In genomic region chr19:30114919-30115441, GRCm38 (mm10) we compare ENCODE assay signal across 10 mouse cellular contexts.
DNase-seq lines count a peak whose midpoint lies in the region; ATAC-seq lines count a peak whose summit lies in the region.
"Had no signal": no experiment of that assay in that cellular context is flagged by ENCODE, and none has a peak within 500 bp of the region (broad histone marks: within the 10 kb centered on the region; RNA-seq: fewer than 3 reads in every experiment).

No protein-coding gene starts in this region.

- no peak overlapping the region for H3K9ac ChIP-seq in forebrain, embryonic 15.5 days (replicated peaks)
- no peak overlapping the region for H3K9ac ChIP-seq in intestine, embryonic 14.5 days (ENCODE audit: low read length)
- no peak overlapping the region for H3K9ac ChIP-seq in stomach, embryonic 14.5 days (replicated peaks; ENCODE audit: low read depth, low read length)
- H3K9ac ChIP-seq: liver, embryonic 14.5 days had no signal

- no peaks in the 10 kb centered on the region for H3K9me3 ChIP-seq in forebrain, embryonic 15.5 days
- H3K9me3 ChIP-seq in intestine, embryonic 14.5 days (ENCODE audit: control insufficient read depth, low read length) = no peaks in the 10 kb centered on the region
- H3K9me3 ChIP-seq in stomach, embryonic 14.5 days (ENCODE audit: control insufficient read depth, low read depth, low read length) = no peaks in the 10 kb centered on the region

- H3K4me1 ChIP-seq in forebrain, embryonic 15.5 days = peaks cover 37% of the 10 kb centered on the region
- H3K4me1 ChIP-seq in intestine, embryonic 14.5 days (replicated peaks; ENCODE audit: control insufficient read depth, insufficient read depth, low read length) = peaks cover 5% of the 10 kb centered on the region
- 0 out of 2 replicates have a peak, but pooled peaks cover 2% of the 10 kb centered on the region for H3K4me1 ChIP-seq in stomach, embryonic 14.5 days (ENCODE audit: control insufficient read depth, insufficient read depth, low read length)

- H3K27me3 ChIP-seq in forebrain, embryonic 15.5 days = no peaks in the 10 kb centered on the region
- H3K27me3 ChIP-seq in intestine, embryonic 14.5 days (replicated peaks; ENCODE audit: control insufficient read depth, insufficient read depth, low read length) = no peaks in the 10 kb centered on the region
- H3K27me3 ChIP-seq in stomach, embryonic 14.5 days (ENCODE audit: control insufficient read depth, insufficient read depth, low read length) = no peaks in the 10 kb centered on the region

- H3K36me3 ChIP-seq in forebrain, embryonic 15.5 days = no peaks in the 10 kb centered on the region
- H3K36me3 ChIP-seq in intestine, embryonic 14.5 days (ENCODE audit: control insufficient read depth, insufficient read depth, low read length) = no peaks in the 10 kb centered on the region
- H3K36me3 ChIP-seq in stomach, embryonic 14.5 days (ENCODE audit: control insufficient read depth, insufficient read depth, low read length) = no peaks in the 10 kb centered on the region

- DNase-seq in lung, postnatal 10 days = peak; percentile 25
- no peak for DNase-seq in lung, postnatal 4 days
- peak; percentile 67 for DNase-seq in intestine, embryonic 14.5 days (ENCODE audit: low spot score)
- DNase-seq: cerebellum, adult 9-10 months had no signal

- H3K4me2 ChIP-seq in forebrain, embryonic 15.5 days (replicated peaks) = no peak overlapping the region
- peak overlapping the region; percentile 27 for H3K4me2 ChIP-seq in intestine, embryonic 14.5 days (ENCODE audit: low read length)
- peak overlapping the region; percentile 28 for H3K4me2 ChIP-seq in stomach, embryonic 14.5 days (replicated peaks; ENCODE audit: low read depth, low read length)

- H3K27ac ChIP-seq in forebrain, embryonic 15.5 days (replicated peaks) = 0 out of 2 replicates have a peak overlapping the region, but pooled peaks have one; percentile 42
- no peak overlapping the region for H3K27ac ChIP-seq in intestine, embryonic 14.5 days (ENCODE audit: low read depth)
- no peak overlapping the region for H3K27ac ChIP-seq in stomach, embryonic 14.5 days (ENCODE audit: low read length)
- H3K27ac ChIP-seq: liver, embryonic 14.5 days had no signal

- H3K4me3 ChIP-seq in forebrain, embryonic 15.5 days = no peak overlapping the region
- H3K4me3 ChIP-seq in intestine, embryonic 14.5 days (ENCODE audit: low read depth, low read length) = no peak overlapping the region
- no peak overlapping the region for H3K4me3 ChIP-seq in stomach, embryonic 14.5 days (ENCODE audit: low read depth, low read length)

- no peak for ATAC-seq in forebrain, embryonic 15.5 days (replicated peaks)
- ATAC-seq in intestine, embryonic 14.5 days (replicated peaks; ENCODE audit: low FRiP score, low TSS enrichment, low read depth) = 0 out of 2 replicates have a peak, but pooled peaks have one; percentile 26
- ATAC-seq in stomach, embryonic 14.5 days (ENCODE audit: insufficient number of reproducible peaks, insufficient read depth, low FRiP score, low read depth) = peak; percentile 57; the same call in 1 of the 2 replicates
- no peak for ATAC-seq in erythroid progenitor cell, adult 5-6 weeks (replicated peaks; ENCODE audit: low FRiP score, poor library complexity, severe bottlenecking)
- ATAC-seq in megakaryocyte progenitor cell, adult 5-6 weeks (replicated peaks; ENCODE audit: poor library complexity) = no peak
- ATAC-seq: Patski had no signal

- WGBS in forebrain, embryonic 15.5 days = 37% methylated on average over 14 of the region's 14 CpGs
- WGBS in intestine, embryonic 14.5 days = 37% methylated on average over 14 of the region's 14 CpGs
- 15% methylated on average over 14 of the region's 14 CpGs for WGBS in stomach, embryonic 14.5 days

Comparison
In these comparisons a context has a peak if more than half of its experiments do, and no peak if none do; other contexts are left out.
1. DNase-seq: peak in lung, postnatal 10 days (single experiment) and intestine, embryonic 14.5 days (single experiment); none in lung, postnatal 4 days (0 of 2).
2. ATAC-seq: peak in intestine, embryonic 14.5 days (single experiment) and stomach, embryonic 14.5 days (single experiment); none in forebrain, embryonic 15.5 days (single experiment), erythroid progenitor cell, adult 5-6 weeks (single experiment) and megakaryocyte progenitor cell, adult 5-6 weeks (single experiment).